Mouse (Mus musculus) central nervous system, embryonic 18 days (tissue): ENCODE measurements around the gene Ttc26. TPM values are rescaled to one million over a fixed set of nuclear protein-coding genes. Genes with fewer than 3 reads are reported as not detected.

Experiments
- polyA plus RNA-seq: library from polyadenylated mRNA; depleted of rRNA; stranded (reverse); fragments of >200 nt; gene quantifications from 2 replicates; pipeline ENCODE4 v1.2.3, GENCODE M21; 2012; rRNA removed

Gene Ttc26
- polyA plus RNA-seq: 8.1 and 8.2 TPM in 2 replicates

DNA sequence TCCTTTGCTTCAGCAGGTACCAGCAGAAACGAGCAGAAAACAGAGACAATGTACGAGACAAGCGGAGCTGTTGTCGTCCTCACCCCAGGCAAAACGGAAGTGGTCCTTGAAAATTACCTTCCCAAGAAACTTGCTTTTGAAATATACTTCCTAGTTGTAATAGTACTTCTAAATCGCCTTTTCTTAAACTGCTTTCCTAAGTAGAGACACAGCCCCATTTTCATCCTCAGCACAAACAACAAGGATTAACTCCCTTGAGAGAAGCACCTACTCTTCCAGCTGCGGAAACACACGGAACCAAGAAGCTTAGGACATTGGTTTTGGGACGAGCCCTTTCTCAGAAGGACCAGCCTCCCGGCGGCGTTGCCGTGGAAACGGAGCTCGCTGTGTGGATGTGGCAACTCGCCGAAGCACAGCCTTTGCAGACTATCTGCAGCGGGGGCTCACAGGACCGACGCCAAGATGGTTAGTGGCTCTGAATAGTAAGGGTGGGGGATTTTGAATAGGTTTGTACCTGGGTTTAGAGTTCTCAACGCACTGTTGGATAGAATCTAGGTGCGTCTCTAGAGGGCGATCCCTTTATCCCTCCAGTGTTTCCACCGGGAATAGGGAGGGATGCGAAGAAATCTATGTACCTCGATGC is at the start of gene Ttc26:
TSS of gene Ttc26 (plus strand) at position 341 of the 643 bp plus-strand sequence.

DNA sequence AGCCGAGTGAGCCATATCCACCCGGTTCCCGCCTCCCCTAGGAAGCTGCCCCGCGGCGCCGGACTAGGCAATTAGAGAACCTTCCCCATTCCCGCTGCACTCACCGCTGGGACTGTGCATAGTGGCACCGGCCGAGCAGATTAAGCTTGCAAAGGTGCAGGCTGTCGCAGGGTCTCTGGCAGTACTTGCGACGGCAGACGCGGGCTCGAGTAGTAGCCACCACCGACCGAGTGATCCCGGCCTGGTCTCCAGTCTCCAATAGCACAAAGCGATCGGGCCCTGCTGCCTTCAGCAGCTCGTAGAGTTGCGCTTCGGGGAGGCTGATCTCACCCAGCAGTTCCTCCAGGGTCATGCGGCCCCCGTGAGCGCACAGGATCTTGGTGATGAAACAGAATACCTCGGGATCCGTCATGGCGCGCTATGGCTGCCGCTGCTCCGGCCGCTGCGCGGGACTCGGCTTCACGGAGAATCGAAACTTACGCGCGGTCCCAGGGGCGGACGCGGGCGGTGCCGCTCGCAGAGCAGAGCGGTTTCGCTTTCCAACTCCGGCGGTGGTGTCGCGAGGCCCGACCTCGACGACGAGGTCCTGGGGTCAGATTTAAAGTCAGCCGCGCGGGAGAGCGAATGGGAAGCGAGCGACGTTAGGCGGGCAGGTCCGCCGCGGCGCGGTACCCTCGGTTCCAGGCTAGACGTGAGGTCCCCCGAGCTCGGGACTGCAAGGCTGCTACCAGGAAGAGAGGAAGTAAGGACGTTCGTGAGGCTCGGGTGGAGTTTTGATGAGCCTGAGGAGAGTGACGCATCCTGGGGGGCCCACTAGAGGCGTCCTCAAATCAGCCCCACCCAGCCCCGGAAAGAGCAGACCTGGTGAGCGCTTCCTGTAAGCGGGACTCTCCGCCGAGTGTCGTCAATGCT is 27.2 kb upstream of the Ttc26 start, which contains the start of gene Zc3hav1:
TSS of gene Zc3hav1 (minus strand) at position 793 of the 912 bp plus-strand sequence.

DNA sequence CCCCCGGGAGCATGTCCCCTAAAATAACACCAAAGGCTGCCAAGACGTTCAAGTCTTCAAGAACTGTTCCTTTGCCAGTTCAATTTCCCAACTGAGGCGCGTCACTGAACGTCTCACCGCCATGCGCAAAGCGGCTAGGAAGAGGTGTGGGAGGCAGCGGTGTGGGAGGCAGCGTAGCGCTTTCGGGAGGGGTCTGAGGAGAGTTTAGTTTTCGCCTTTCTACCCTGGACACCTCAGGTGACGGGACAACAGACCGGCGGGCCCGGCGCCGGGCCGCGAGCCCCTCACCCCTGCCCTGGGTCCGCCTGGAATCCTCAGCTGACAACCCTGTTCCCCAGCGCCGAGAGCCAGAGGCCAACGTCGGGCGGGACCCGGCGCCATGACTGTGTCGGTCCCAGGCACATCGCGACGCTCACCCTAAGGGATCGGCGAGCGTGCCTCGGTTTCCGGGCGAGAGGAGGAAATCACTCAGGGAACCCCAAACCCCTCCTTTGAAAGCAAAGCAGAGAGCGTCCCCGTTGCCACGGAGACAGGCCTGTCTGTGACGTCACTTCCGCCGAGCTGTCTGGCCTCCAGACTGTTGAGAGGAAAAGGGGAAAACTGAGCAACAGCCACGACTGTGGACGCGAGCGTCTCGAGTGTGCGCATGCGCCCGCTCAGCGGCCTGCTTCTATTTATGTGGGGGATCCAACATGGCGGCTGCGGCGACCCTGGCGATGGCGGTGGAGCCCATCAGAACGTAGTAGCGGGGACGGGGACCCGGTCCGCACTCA is 52.2 kb downstream of the Ttc26 start, which contains the start of gene Ubn2:
TSS of gene Ubn2 (plus strand) at position 690 of the 773 bp plus-strand sequence.

Other genes starting within 250 kb of the Ttc26 start
- 33.8 and 39.1 TPM in 2 replicates for gene D630045J12Rik, start 127.5 kb upstream of the Ttc26 start, polyA plus RNA-seq
- 15.1 and 16.4 TPM in 2 replicates for gene Zc3hav1l, start 82.2 kb upstream of the Ttc26 start, polyA plus RNA-seq
- 1.8 TPM in 2 replicates for gene Zc3hav1, start 26.9 kb upstream of the Ttc26 start, polyA plus RNA-seq
- gene Ubn2, start 52.5 kb downstream of the Ttc26 start, polyA plus RNA-seq: 24.0 and 24.7 TPM in 2 replicates
- gene Fmc1, start 152.0 kb downstream of the Ttc26 start, polyA plus RNA-seq: 158 and 195 TPM in 2 replicates
- 151 and 153 TPM in 2 replicates for gene Luc7l2, start 169.9 kb downstream of the Ttc26 start, polyA plus RNA-seq